Mouse (Mus musculus): Measurements from ENCODE around the gene Nrcam. TPM values are rescaled to one million over a fixed set of nuclear protein-coding genes. Genes with fewer than 3 reads are reported as not detected.

The Nrcam gene
- polyA plus RNA-seq, 1 experiment from 2014 or later, result 133 TPM

DNA sequence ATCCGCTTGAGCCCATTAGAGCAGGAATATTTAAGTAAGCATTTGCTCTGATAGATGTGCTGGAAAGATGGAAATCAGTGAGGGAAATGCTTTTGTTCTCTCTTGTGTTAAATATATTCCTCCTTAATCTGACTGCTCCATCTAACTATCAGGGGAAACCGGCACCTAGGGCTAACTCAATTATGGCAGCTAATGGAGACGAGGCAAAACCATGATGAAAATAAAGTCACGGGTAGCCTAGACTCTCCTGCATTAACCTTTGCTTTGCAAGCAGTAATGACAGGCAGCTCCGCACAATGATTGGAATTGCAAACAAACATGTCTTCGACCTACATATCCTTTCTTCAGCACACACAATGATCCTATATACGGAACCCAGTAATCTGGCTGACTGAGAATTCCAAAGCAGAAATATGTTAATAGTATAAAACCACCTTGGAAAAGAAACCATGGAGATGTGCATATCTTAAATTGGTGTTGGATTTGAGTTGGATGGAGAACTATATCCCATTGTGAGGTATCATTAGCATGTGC lies 205.5 kb downstream of the Nrcam start:
- H3K36me3 ChIP-seq, result no peaks in the 10 kb centered on the region
- H3K4me1 ChIP-seq (replicated peaks), result peaks cover 51% of the 10 kb centered on the region
- no peaks in the 10 kb centered on the region for H3K9me3 ChIP-seq
- no peak overlapping the region for H3K4me3 ChIP-seq
- peak; percentile 46 for ATAC-seq (ENCODE audit: low FRiP score)
- H3K27me3 ChIP-seq, result no peaks in the 10 kb centered on the region
- peak overlapping the region; percentile 72 for H3K27ac ChIP-seq
- H3K9ac ChIP-seq, result no peak overlapping the region
- no peak overlapping the region for H3K4me2 ChIP-seq
- WGBS, result 57% methylated on average over 7 of the region's 7 CpGs

DNA sequence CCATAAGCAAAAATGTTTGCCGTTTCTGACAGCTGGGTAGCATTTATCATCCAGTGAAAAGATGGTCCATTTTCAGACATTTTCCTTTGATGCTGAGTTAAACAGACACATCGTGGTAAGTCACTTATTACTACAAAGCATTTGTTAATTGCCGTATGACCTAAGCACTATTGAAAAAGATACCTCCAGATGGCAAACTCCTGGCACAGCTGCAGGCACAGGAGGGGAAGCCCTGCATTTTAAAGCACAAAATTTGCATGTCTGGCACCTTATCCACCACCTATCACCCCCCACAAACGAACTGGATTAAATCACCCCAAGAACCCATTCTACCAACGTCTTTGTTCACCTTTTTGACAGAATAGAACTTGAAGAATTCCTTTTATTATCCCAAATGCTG lies 206.9 kb downstream of the Nrcam start:
- H3K4me3 ChIP-seq, result no peak overlapping the region
- peaks cover 4% of the 10 kb centered on the region for H3K36me3 ChIP-seq
- no peak overlapping the region for H3K9ac ChIP-seq
- H3K27me3 ChIP-seq, result no peaks in the 10 kb centered on the region
- peaks cover 49% of the 10 kb centered on the region for H3K4me1 ChIP-seq (replicated peaks)
- H3K27ac ChIP-seq, result peak overlapping the region; percentile 72
- H3K4me2 ChIP-seq, result no peak overlapping the region
- 21% methylated on average over 5 of the region's 5 CpGs for WGBS
- H3K9me3 ChIP-seq, result no peaks in the 10 kb centered on the region
- 0 out of 2 replicates have a peak, but pooled peaks have one; percentile 3 for ATAC-seq (ENCODE audit: low FRiP score)

DNA sequence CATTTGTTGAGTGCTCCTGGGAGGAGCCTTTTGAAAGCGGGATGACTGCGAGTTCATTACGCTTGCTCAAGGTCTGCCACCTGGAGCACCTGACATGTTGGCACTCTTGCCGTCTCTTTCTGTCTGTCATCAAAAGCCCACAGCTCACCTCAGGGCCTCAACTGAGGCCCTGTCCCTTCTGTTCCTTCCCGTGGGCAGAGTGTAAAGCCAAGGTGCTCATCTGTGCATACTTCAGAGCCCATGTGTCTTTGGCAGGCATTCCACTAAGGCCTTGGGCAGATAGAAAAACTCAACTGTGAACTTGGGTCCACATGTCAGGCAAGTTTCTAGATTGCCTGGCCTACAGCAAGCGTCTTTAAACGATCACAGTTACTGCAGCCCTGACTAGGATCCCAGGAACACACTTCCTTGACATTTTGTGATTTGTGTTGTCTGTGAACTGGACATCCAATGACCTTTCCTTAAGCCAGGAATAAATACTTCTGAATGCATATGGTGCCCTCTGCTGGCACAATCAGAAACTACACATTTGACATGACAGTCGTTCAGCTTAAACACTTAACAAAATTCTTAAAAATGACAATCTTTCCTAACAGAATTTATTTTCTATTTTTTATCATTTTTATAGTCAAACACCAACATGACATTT lies 219.2 kb downstream of the Nrcam start:
- ATAC-seq (ENCODE audit: low FRiP score), result no peak
- H3K9ac ChIP-seq, result no peak overlapping the region

DNA sequence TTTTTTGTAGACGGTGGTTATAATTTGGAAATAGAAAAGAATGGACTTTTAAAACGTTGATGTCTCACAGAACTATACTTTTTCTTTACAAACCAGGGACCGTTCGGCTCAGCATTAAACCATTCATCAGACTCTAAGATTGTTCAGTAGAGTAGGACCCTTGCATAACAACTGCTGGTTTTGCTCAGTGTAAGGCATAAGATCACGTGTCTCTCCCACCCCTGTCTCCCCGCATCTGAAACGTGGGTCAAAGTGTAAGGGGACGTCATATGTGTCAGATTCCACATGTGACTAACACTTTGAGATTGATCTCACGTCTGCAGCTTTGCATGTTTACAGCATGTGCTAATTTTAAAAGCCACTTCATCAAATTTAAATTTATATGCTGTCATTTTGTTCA lies 219.8 kb downstream of the Nrcam start:
- H3K27me3 ChIP-seq, result no peaks in the 10 kb centered on the region
- 67% methylated on average over 9 of the region's 9 CpGs for WGBS
- no peak overlapping the region for H3K9ac ChIP-seq
- H3K4me2 ChIP-seq, result no peak overlapping the region
- no peak overlapping the region for H3K27ac ChIP-seq
- peaks cover 27% of the 10 kb centered on the region for H3K36me3 ChIP-seq
- 0 out of 2 replicates have a peak, but pooled peaks have one; percentile 19 for ATAC-seq (ENCODE audit: low FRiP score)
- H3K4me1 ChIP-seq (replicated peaks), result no peaks in the 10 kb centered on the region; the same call in 1 of the 2 replicates
- H3K4me3 ChIP-seq, result no peak overlapping the region
- no peaks in the 10 kb centered on the region for H3K9me3 ChIP-seq

More for the DNA sequence above, 219.2 kb downstream of the Nrcam start:
- Histone ChIP-seq H3K27me3 (no peaks in the 10 kb centered on the region), H3K9me3 (no peaks in the 10 kb centered on the region), H3K36me3 (peaks cover 23% of the 10 kb centered on the region), H3K4me1 (replicated peaks) (no peaks in the 10 kb centered on the region; the same call in 1 of the 2 replicates), H3K4me3 (no peak overlapping the region), H3K4me2 (no peak overlapping the region), H3K27ac (peak overlapping the region; percentile 30; the same call in 1 of the 2 replicates)
- WGBS, result 51% methylated on average over 8 of the region's 8 CpGs

DNA sequence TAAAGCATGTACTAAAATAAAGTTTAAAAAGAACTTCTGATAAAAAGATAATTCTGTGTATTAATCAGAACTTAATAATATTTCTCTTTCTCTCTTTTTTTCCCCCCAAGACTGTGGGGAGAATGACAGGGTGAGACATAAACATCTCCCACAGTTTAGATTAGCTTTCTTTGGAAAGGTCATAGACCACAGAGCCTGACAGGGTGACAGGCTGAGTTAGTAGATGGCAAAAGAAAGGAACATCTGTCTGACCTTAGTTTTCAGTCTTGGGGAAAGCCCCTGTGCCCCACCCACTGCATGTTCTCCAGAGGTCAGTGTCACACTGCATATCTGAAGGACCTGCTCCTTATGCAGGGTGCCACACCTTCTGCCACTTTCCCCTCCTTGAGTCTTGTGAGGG lies 222.9 kb downstream of the Nrcam start:
- H3K4me2 ChIP-seq, result no peak overlapping the region

DNA sequence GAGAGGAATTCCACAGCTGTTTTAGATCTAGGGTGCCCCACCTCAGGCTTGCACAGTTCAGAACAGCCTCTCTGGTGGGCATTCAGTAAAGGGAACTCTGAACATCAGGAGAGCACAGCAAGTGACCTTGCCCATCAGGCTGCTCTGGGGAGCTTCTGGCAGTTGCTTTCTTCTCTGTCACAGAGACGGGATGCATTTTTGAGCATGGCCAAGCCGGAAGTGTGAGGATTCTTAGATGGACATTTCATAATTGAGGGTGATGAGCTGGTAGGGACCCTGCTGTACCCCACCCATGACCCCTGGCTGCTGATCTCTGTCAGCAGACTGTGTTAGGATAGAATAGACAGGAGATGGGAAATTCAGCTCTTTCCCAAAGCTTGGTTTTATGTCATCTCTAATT lies 225.4 kb downstream of the Nrcam start:
- H3K4me1 ChIP-seq (replicated peaks), result no peaks in the 10 kb centered on the region
- H3K27me3 ChIP-seq, result no peaks in the 10 kb centered on the region
- 78% methylated on average over 2 of the region's 2 CpGs for WGBS
- H3K27ac ChIP-seq, result no peak overlapping the region
- H3K9ac ChIP-seq, result no peak overlapping the region
- H3K4me3 ChIP-seq, result no peak overlapping the region
- H3K9me3 ChIP-seq, result no peaks in the 10 kb centered on the region
- no peak overlapping the region for H3K4me2 ChIP-seq
- ATAC-seq (ENCODE audit: low FRiP score), result no peak
- peaks cover 48% of the 10 kb centered on the region for H3K36me3 ChIP-seq

More for the DNA sequence above, 222.9 kb downstream of the Nrcam start:
- H3K9ac ChIP-seq, result no peak overlapping the region
- no peak for ATAC-seq (ENCODE audit: low FRiP score)
- no peak overlapping the region for H3K4me3 ChIP-seq
- no peaks in the 10 kb centered on the region; the same call in 1 of the 2 replicates for H3K4me1 ChIP-seq (replicated peaks)
- H3K36me3 ChIP-seq, result peaks cover 35% of the 10 kb centered on the region
- H3K27me3 ChIP-seq, result no peaks in the 10 kb centered on the region
- no peaks in the 10 kb centered on the region for H3K9me3 ChIP-seq
- H3K27ac ChIP-seq, result no peak overlapping the region

DNA sequence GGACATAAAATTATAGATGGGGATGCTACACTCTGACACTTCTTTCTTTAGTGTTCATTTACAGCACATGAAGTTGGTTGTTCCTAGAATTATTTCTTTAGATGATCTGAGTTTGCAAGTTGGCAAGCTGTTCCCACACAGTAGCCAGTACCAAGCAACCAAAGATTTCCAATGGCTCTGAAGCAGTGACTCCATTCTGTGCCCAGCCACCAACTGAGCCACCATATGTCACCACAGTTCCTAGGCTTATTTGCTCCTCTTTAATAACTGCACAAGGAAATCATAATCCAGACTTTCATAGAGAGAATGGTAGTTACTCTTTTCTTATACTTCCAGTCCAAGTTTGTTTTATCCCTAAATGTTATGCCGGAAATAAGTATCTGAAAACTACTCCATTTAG lies 226.1 kb downstream of the Nrcam start:
- H3K36me3 ChIP-seq, result peaks cover 55% of the 10 kb centered on the region
- no peaks in the 10 kb centered on the region for H3K9me3 ChIP-seq
- WGBS, result 98% methylated on average over 1 of the region's 1 CpGs
- no peak overlapping the region for H3K4me3 ChIP-seq
- no peaks in the 10 kb centered on the region for H3K4me1 ChIP-seq (replicated peaks)
- H3K9ac ChIP-seq, result no peak overlapping the region
- H3K4me2 ChIP-seq, result no peak overlapping the region
- H3K27me3 ChIP-seq, result no peaks in the 10 kb centered on the region
- ATAC-seq (ENCODE audit: low FRiP score), result no peak
- H3K27ac ChIP-seq, result no peak overlapping the region

DNA sequence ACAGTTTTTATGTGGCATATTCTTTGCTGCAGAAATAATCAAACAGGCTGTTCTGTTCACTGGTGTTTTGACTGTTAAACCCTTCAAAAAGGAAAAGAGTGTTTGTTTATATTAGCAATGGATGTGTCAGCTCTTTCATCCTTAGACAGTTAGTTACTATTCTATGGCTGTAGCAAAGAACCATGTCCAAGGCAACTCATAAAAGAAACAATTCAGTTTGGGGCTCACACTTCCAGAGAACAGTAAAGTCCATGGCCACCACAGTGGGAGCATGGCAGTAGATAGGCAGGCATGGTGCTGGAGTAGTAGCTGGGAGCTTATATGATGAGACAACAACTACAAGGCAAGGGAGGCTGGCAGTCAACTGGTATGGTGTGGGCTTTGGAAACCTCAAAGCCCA lies 231.3 kb downstream of the Nrcam start:
- Histone ChIP-seq H3K4me1 (replicated peaks) (no peaks in the 10 kb centered on the region), H3K9me3 (no peaks in the 10 kb centered on the region), H3K36me3 (peaks cover 62% of the 10 kb centered on the region), H3K4me2 (no peak overlapping the region), H3K4me3 (no peak overlapping the region), H3K27ac (no peak overlapping the region), H3K9ac (no peak overlapping the region), H3K27me3 (no peaks in the 10 kb centered on the region)
- no peak for ATAC-seq (ENCODE audit: low FRiP score)

DNA sequence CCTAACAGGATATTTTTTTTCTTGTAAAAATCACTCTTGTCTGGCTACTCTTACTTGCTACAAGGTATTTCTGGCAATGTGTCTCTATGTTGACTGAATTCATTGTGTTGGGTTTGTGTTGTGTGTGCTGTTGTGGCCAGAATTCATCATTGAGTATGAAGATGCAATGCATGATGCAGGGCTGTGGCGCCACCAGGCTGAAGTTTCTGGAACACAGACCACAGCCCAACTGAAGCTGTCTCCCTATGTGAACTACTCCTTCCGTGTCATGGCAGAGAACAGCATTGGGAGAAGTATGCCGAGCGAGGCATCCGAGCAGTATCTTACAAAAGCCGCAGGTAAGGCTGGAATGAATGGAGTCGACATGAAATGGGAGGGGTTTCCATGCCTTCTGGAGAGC lies 241.4 kb downstream of the Nrcam start:
- WGBS, result 90% methylated on average over 7 of the region's 7 CpGs
- ATAC-seq (ENCODE audit: low FRiP score), result no peak

DNA sequence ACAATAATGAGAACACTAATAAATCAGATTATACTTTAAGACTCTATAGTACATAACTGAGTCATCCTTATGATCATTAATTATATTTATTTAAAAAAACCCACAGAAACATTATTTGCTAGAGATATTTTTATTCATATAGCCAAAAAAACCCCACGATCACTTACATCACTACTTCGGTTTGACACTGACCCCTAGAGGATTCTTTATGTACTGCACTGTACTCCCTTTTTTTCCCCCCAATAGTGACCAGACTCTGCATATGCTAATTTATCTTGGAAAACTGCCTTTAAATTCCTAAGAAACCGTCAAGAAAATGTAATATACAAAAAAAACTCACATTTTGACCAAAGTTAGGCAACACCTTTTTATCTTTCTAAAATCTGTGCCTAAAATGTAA lies 244.0 kb downstream of the Nrcam start:
- Histone ChIP-seq H3K4me1 (replicated peaks) (no peaks in the 10 kb centered on the region), H3K4me2 (no peak overlapping the region), H3K27me3 (no peaks in the 10 kb centered on the region), H3K9me3 (no peaks in the 10 kb centered on the region), H3K27ac (no peak overlapping the region), H3K4me3 (no peak overlapping the region), H3K9ac (no peak overlapping the region), H3K36me3 (peaks cover 55% of the 10 kb centered on the region)
- WGBS, result 20% methylated on average over 3 of the region's 3 CpGs
- ATAC-seq (ENCODE audit: low FRiP score), result no peak

More for the DNA sequence above, 241.4 kb downstream of the Nrcam start:
- no peak overlapping the region for H3K9ac ChIP-seq
- H3K9me3 ChIP-seq, result no peaks in the 10 kb centered on the region
- H3K4me1 ChIP-seq (replicated peaks), result no peaks in the 10 kb centered on the region
- no peak overlapping the region for H3K4me3 ChIP-seq
- peaks cover 63% of the 10 kb centered on the region for H3K36me3 ChIP-seq
- no peak overlapping the region for H3K4me2 ChIP-seq
- no peaks in the 10 kb centered on the region for H3K27me3 ChIP-seq
- H3K27ac ChIP-seq, result no peak overlapping the region

DNA sequence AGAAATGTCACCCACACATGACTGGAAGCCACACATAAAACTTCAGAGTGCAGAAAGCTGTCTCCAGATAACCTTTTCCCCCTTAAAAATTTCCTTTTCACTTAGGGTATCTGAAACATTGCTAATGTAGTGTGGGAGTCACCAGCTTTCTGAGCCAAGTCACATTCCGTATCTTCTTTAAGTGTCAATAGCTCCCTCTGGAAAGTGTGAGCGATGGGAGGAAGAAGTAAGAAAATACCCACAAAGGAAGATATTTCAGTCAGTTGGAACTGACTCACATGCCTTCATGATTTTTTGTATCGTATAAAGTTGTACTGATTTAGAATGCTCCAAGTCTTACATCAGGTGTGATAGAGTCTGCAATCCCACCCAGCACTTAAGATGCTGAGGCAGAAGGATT lies 245.5 kb downstream of the Nrcam start:
- no peak overlapping the region for H3K4me2 ChIP-seq
- peaks cover 44% of the 10 kb centered on the region for H3K36me3 ChIP-seq
- no peak for ATAC-seq (ENCODE audit: low FRiP score)
- H3K27me3 ChIP-seq, result no peaks in the 10 kb centered on the region
- H3K9me3 ChIP-seq, result no peaks in the 10 kb centered on the region
- 94% methylated on average over 3 of the region's 3 CpGs for WGBS
- no peak overlapping the region for H3K27ac ChIP-seq
- no peak overlapping the region for H3K9ac ChIP-seq
- no peak overlapping the region for H3K4me3 ChIP-seq
- no peaks in the 10 kb centered on the region for H3K4me1 ChIP-seq (replicated peaks)

DNA sequence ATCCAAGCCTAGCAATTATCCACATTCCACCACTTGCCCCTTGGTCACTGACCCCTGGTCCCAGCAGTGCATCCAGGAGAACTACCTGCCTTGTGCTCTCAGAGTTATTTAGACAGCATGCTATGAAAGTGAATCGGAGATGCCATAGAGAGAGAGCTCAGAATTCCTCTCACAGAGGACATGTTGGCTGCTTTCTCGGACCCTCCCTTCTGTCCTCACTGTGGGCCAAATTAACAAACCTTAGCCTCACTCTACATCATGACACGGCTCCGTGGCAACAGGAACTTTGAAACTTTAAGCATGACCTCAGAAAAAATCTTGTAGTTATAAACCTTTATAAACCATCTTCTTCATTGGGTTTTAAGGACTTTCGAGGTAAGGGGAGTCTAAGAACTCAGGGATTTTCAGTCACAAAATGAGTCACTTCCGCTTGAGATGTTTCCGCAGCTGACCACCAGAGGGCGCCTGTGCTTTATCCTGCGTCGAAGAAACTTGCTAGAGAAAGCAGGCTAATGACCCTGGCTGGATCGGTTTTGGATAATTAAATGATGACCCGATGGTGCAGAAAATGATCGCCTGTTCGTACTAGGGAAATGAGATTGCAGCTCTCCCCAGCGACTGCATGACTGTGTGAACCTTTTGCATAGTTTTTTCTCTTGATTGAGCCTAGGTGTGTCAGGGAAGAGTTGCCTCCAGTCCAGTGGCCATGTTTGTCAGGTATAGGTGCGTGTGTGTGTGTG lies 272.9 kb downstream of the Nrcam start:
- Histone ChIP-seq H3K4me1 (replicated peaks) (0 out of 2 replicates have a peak, but pooled peaks cover 3% of the 10 kb centered on the region), H3K27me3 (no peaks in the 10 kb centered on the region), H3K9ac (no peak overlapping the region), H3K4me2 (no peak overlapping the region), H3K27ac (no peak overlapping the region), H3K4me3 (no peak overlapping the region), H3K36me3 (peaks cover 19% of the 10 kb centered on the region), H3K9me3 (no peaks in the 10 kb centered on the region)
- ATAC-seq (ENCODE audit: low FRiP score), result peak; percentile 65
- WGBS, result 34% methylated on average over 16 of the region's 16 CpGs
